Mouse (Mus musculus): ENCODE measurements at regions not wholly inside any gene's neighbourhood (a gene's known extent, or its start where the extent isn't known, plus 50 kb on each side); places are given as distances from the start of the nearest gene placed in this dataset.

DNA sequence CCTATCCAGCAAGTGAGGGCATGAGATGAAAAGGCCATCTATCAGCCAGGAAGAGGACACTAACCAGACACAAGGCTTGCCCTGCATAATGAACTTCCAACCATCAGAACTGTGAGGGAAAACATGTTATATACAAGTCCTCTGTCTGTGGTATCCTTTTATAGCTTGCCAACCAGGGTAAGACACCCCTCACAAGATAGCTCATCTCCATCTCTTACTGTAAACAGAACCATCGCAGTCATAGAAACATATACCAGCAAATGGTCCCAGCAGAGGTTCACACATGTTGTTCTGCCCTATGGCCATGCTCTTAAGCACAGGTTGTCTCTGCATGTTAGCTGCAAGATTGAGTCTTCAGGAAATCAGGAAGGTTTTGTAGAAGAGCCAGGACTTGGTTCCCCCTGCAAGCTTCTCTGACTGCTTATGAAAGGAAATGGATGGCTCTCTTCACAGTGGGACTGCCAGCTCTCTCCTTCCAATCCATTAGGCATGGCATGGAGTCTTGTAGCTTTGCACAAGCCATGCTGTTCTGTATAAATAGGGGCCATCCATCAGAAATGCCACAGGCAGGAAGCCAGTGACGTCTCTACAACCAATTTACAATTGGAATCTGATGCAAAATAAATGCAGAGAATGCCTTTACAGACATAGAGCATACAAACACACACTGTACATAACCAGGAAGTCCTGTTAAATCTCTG is 1514.0 kb upstream of the Lrrc6 start:
- WGBS, result 62% methylated on average over 2 of the region's 2 CpGs
- no peak for DNase-seq (ENCODE audit: low read depth, low spot score)

DNA sequence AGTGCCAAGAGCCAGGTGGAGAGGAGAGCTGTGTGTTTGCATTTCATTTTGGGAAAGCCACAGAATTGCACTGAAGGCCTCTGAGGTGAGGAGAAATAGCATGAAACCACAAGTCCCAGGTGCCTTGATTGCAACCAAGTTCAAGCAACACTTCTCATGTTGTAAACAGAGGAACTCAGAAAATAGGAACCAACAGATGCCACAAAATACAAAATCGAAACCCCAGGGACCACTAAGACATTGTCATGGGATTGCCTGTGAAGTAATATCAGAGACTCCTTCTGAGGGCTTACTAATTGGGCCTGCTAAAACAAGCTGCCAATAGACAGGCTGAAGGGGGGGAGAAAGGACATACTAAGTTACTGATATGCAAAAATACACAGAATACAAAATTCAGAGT is 1510.5 kb upstream of the Lrrc6 start:
- no peak for DNase-seq (ENCODE audit: low read depth, low spot score)
- 71% methylated on average over 1 of the region's 1 CpGs for WGBS

DNA sequence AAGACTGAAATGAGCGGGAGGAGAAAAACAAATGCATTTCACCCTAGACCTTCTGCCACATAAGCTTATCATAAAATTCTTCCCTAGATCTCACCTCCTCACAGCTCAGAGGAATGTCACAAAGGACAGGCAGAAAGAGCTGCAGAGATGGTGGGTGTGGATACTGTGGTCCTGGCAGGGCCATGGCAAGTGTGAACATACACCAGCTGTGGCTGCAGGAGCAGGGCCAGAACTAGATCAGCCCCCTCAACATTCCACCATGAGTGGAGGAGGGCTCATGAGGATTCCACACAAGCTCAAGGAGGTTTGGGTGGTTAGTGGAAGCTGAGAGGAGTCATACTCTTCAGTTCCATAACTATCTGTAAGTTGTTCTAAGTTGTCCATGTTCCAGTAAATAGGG is 1509.5 kb upstream of the Lrrc6 start:
- 96% methylated on average over 1 of the region's 1 CpGs for WGBS
- no peak for DNase-seq (ENCODE audit: low read depth, low spot score)

DNA sequence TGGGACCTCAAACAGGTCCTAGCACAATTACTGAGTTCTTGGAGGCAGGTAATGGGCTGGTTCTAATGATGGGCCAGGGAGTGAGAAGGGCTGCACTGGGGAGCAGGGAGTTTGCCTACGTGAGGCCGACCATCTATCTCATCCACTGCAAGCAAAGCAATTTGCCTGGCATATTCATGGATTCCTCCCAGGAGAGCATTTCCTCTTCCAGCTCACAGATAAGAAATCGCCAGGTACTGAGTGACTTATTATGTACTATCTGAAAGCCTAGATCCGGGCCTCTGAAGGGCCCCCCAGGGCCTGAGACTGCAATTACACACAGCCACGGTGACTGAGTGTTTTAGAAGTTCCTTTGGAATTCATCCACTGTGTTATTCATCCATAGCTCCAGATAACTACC is 1504.1 kb upstream of the Lrrc6 start:
- 36% methylated on average over 5 of the region's 5 CpGs for WGBS
- no peak for DNase-seq (ENCODE audit: low read depth, low spot score)

DNA sequence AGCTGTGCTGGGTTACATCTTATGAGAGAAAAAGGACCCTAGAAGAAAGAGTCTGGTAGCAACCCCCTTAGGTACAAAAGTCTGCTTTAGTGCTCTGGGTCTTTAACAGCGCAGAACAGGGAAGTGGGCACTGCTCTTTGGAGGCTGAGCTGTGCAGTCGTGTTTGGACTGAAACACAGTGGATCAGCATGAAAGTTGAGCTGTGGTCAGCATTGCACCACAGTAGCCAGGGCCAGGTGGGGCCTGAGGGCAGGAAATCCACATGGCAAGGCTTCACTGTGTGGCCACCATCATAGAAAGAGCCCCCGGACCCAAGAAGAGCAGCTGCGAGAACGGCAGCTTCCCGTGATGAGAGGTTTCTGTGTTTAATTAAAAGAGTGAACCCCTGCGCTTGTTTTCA is 1495.8 kb upstream of the Lrrc6 start:
- WGBS, result 64% methylated on average over 7 of the region's 7 CpGs
- no peak for DNase-seq (ENCODE audit: low read depth, low spot score)

DNA sequence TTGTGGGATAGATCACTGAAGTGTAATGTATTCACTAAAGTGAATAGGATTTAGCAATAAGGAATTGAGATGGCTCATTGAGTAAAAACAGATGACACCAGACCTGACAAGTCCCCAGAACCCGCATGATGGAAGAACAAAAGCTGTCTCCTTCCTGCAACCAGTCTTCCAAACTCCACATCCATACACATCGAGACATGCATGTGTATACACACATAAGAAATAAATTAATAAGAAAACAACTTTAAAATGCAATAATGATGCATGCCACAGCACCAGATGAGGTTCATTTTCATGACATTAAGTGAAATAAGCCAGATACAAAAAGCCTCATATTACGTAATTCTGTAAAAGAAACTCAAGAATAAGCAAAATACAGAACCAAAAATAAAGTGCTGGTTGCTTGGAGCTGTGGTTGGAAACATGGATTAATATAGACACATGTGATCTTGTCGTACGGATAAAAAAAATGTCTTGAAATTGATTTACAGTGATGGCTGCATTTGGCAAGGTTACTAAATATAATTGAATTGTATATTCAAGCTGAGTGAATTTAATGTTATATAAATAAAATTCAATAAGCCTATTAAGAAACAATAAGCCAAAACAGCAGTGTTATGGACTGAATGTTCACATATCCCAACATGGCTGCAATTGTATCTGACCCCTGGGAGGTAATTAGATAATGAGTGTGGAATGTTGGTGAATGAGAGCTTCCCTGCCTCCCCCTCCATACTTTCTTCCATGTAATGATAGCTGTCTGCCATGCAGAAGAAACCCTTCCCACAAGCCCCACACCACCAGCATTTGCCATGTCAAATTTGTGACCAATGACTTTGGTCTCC is 1488.9 kb upstream of the Lrrc6 start:
- no peak for DNase-seq (ENCODE audit: low read depth, low spot score)
- 72% methylated on average over 5 of the region's 5 CpGs for WGBS

DNA sequence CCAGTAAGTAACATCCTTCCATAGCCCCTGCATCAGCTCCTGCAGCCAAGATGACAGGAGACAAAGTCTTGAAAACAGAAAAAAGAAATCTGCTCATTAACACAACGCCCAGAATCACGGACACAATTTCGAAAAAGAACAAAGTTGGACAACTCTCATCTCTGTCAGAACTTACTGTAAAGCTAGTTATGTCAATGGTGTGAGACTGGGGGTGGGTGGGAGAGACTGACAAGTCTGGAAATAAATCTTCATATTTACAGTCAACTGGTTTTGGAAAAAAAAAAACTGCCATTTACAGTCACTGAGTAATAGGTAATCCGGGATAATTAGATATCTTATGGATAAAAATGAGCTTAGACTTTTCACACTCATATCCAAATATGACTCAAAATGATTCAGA is 1487.2 kb upstream of the Lrrc6 start:
- no peak for DNase-seq (ENCODE audit: low read depth, low spot score)
- 94% methylated on average over 4 of the region's 4 CpGs for WGBS

DNA sequence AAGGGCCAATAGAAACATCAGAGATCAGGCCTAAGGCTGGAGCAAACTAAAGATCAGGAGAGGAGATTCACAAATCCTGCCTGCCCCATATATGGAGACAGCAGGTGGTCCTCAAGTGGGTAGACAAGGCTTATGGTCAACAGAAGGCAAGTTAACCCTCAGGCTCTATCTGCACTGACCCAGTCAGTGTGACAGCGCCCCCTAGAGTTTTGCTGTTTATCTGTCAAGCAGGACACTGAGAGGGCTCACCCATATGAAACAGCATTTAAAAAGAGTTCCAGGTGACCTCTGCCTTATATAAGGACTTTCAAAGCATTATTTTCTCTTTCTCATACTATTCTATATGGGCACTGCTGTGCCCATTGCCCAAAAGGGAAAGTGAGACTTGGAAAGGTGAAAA is 1482.5 kb upstream of the Lrrc6 start:
- no peak for DNase-seq (ENCODE audit: low read depth, low spot score)
- WGBS, result 29% methylated on average over 1 of the region's 1 CpGs

DNA sequence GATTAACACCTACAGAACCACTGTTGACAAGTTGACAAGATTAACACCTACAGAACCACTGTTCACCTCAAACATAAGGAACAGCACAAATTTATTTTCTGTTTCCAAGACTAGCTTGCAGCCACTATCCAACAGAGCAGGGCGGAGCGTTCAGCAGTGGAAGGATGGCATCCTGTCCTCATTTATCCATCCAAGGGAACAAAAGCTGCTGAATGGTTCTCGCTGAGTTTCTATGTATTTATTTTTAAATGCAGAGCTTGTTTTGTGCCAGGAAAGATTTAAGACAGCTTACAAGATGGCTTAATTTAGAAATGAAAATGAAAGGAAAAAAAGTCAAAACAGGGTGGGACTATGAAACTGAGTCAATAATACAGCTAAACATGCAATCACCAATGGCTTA is 1481.2 kb upstream of the Lrrc6 start:
- 86% methylated on average over 3 of the region's 3 CpGs for WGBS

DNA sequence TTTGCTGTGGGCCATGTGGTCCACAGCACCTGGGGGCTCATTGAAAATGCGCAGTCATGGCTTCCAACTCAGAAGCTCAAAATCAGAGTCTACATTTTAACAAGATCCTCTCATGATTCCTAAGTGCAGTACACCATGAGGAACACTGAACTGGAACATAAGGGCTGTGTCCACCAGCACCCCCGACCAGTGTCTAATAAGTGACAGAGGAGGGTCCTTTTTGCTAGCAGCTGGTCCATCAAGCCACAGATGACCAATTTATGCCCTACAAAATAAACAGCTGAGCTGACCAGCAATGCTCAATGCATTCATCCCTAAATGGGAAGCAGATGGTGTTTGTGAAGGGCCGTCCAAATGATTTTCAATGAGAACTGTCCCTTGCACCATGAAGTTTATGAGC is 1478.7 kb upstream of the Lrrc6 start:
- WGBS, result 69% methylated on average over 3 of the region's 3 CpGs
- no peak for DNase-seq (ENCODE audit: low read depth, low spot score)

More for the DNA sequence above, 1481.2 kb upstream of the Lrrc6 start:
- no peak for DNase-seq (ENCODE audit: low read depth, low spot score)

DNA sequence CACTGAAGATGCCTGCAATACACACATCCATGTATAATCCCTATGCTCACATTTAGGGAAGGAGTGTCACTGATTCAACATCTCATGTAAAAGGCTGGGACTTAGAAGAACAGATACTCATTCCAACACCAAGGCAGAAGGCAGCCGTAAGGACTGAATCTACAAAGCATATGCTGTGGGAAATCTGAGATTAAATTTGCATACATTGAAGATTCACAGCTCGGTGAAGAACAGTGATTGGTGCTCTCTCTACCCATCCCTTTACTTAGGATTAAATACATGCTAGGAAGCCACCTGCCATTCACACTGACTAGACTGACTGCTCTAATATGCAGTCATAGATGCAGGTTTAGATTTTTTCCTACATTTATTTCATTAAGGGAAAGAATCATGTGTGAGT is 1476.5 kb upstream of the Lrrc6 start:
- 90% methylated on average over 2 of the region's 2 CpGs for WGBS
- DNase-seq (ENCODE audit: low read depth, low spot score), result no peak

DNA sequence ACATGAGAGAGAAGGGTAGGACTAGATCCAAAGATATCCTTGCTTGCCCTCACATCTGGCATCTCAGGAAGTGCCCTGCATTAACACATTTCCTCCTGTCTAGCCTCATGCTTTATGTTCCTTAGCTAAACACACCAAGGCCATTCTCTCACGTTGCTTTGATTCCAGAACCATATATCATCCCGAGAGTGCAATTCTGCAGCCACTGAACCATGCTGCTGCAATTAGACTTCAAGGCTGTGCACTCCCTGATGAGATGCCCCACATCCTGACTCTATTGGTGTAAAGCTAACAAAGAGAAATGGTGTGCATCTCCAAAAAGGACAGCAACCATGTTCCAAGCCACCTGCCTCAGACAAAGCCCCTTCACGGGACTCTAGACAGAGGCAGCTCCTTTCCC is 1471.3 kb upstream of the Lrrc6 start:
- 23% methylated on average over 3 of the region's 3 CpGs for WGBS
- no peak for DNase-seq (ENCODE audit: low read depth, low spot score)

DNA sequence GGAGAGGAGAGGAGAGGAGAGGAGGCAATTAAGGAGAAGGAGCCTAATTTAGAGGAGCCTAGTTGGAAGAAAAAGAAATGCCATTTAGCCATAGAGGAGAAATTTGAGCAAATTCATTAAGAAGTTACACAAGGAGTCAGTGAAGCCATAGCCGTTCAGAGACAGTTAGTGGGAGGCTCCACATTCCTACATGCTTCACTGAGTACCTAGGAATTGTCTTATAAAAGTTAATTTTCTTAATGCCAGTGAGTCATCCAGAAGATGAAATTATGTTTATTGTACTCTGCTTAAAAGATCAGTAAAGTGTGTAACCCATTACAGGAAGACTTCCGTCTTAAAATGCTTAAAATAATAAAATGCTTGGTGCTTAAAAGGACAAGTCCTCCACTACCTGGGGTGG is 1453.5 kb upstream of the Lrrc6 start:
- no peak for DNase-seq (ENCODE audit: low read depth, low spot score)
- 28% methylated on average over 2 of the region's 2 CpGs for WGBS

DNA sequence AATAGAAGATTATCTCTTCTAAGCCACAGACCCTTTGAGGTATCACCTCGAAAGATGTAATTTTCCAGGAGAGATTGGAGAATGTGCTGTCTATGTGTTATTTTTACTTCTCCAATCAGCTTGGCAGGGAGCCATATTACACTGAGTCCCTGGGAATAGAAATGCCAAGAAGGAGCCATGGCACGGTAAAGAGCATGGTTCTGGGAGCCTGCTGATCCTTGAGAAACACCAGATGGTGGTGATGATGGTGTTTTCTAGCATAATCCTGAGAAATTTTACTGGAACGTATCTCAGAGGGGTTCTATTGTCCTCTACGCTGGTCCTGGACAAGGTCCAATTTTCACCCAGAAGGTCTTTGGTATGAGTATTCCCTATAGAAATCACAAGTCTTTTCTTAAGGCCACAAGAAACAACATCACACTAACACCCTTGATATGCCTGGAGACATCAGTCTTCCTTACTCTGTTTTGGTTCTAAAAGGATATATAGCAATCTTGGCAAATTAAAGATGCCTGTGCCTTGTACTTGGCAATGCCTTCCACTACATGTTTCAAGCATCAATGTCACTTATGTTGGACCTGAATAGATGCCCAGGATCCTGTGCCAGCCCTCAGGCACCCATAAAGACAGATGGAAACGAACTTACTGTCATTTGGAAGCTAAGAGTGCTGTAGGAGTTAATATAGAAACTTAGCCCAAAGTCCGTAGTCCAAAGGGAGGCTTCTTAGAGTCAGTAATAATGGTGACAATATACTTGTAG is 1449.8 kb upstream of the Lrrc6 start:
- WGBS, result 66% methylated on average over 6 of the region's 6 CpGs
- DNase-seq (ENCODE audit: low read depth, low spot score), result no peak

DNA sequence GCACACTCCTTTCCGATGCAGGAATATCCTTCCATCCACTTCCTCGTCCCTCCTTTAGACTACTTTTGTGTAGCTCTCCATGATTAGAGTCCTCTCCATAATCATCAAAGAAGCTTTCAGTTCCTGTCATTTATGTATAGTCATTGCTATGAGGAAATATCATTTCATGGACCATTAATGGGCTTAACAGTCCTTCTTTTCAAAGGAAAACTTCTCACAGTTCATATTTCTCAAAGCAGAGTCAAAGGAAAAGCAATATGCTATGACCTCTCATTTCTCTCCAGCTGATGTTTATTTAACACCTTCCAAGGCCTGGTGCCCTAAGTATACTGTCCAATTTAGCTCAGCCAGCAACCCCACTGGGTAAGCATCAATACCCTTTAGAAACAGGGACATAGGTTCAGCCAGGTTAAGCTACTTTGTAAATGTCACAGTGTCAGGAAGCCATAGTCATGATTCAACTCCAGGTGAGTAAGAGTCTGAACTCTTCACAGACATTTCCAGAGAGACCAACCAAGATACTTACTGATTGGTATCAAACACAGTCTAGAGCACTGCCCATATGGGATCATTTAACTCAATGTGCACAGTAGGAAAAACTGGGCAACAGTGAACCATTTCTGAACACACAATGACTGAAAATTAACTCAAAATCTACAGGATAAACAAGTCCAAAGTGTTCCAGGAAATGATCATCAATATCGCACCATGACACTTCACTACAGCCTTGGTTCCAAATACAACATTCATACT is 1443.8 kb upstream of the Lrrc6 start:
- 83% methylated on average over 3 of the region's 3 CpGs for WGBS
- no peak for DNase-seq (ENCODE audit: low read depth, low spot score)

DNA sequence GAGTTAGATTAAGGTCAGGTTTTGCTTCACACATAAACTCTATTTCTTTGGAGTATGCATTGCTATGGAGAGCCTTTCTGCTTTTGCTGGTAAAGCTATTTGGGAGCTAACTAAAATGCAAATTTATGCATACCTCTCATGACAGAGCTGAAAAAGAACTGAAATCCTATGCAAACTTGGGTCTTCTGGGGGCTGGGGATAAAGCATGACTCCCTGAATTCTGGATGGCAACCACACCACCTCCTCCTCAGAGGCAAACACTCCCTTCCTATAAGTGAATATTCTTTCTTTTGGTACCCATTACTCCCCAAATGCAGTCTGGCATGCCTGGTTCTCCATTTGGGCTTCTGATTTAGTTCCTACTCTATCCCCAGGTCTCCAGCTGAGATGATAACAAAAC is 1442.3 kb upstream of the Lrrc6 start:
- DNase-seq (ENCODE audit: low read depth, low spot score), result no peak

DNA sequence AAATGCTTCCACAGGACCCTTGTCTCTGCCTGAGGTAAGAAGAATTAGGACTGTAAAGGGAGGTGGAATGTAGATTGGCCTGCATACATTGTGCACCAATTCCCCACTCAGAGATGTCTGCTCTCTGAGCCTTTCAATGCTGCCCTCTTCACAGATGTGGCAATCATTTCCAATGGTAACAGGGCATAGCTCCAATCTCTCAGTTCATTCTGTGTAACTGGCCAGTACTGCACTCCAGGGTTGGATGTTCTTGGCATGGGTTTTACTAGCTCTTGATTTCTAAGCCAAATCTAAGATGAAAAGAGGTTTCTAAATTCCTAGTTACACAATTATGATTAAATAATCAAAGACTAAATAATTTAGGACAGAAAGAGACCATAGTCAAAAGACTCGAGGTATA is 1439.8 kb upstream of the Lrrc6 start:
- no peak for DNase-seq (ENCODE audit: low read depth, low spot score)
- 77% methylated on average over 1 of the region's 1 CpGs for WGBS

DNA sequence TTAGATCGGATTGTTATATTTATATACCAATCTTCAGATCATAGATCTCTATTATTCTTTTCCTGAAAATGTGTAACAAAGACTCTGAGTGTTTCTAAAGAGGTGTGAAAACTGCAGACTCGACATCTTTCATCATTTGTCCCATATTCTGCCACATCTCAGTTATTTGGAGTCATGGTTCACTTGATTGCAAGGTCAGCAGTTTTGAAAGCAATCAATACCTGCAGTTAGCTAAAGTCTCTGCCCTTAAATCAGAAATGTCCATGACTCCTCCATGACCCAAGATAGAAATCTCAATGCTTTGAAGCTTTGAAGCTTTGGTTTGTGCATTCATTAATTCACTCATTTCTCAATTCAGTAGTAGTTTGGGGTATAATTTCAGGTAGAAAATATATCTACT is 1424.2 kb upstream of the Lrrc6 start:
- 69% methylated on average over 2 of the region's 2 CpGs for WGBS
- no peak for DNase-seq (ENCODE audit: low read depth, low spot score)

DNA sequence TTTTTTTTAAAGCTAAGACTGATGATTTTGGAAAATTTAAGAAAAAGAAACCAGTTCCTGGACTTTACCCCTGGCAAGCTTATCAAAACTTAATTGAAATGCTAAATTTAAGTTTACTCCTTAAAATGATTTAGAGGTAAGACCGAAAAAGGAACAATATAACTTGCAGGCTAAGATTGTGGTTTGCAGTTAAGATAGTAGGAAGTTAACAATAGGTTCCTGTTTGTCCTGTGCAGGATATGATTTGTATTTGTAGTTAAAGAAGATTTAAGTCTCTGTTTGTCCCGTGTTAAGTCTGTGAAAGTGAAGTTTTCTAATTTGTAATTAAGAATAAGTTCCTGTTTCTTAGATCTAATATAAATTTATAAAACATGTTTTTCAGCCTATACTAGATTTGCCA is 1406.3 kb upstream of the Lrrc6 start:
- 73% methylated on average over 2 of the region's 2 CpGs for WGBS

DNA sequence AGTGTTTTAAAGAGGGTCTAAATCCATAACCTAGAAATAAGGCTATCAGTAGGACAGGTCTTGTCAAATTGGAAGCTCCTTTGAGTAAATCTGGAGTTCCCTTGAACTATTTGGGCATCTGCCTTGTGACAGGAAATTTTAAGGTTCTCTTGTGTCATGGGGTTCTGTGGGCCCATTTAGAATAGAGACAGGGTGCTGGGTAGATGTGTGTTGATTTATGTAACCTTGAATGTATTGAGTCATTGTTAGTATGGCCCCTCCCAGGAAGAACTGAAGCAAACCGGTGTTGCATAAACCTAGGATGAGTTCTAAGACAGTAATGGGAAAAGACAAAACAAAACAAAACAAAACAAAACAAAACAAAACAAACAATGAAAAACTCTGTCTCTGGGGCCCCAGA is 1404.6 kb upstream of the Lrrc6 start:
- 50% methylated on average over 1 of the region's 1 CpGs for WGBS

More for the DNA sequence above, 1406.3 kb upstream of the Lrrc6 start:
- no peak for DNase-seq (ENCODE audit: low read depth, low spot score)

More for the DNA sequence above, 1404.6 kb upstream of the Lrrc6 start:
- no peak for DNase-seq (ENCODE audit: low read depth, low spot score)

Measured in large intestine, adult 2 months (tissue).